In the genomic region with DNA sequence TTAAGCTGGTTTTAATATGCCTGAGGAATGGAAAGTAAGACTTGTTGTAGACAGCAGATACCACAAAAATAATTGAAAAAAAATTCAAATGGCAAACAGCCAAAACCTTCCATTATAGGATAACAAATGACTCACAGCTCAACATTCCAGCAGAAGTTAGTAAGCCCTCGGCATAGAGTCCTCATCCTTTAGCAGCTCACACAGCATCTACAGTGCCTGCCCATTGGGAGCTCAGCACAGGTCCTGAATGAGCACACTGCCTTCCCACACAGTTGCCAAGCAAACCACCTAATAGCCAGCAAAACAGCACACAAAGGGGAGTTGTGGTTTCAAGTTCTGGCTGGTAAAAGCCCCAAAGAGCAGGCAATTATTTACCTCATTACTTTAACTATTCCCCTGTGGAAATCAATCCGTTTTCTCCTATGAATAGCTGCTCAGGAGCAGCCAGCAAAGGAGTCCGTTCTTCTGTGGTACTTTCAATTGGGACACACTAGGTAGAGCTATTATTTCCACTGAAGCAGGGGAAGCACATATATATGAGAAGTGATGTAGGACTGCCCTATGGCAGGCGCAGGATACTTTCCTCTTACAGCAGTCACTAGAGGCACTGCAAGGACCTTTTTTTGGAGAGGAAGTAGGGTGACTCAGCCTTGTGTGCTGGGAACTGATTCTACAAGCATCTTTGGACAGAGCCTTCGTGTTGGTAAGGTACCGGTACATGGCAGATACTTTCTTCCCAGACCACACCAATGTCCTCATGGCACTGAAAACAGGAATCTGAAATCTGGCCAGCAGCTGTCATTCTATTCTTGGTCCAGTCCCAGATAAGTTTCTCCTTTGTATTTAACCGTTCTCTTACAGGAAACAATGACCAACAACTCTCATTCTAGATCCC, we compare ENCODE assay signal across 13 mouse cellular contexts. TPM values are rescaled to one million over a fixed set of nuclear protein-coding genes. Genes with fewer than 3 reads are reported as not detected.
A peak's percentile ranks its signal among the peaks of the same experiment; 100 is the strongest.
DNase-seq lines count a peak whose midpoint lies in the region; ATAC-seq and TF ChIP-seq lines count a peak whose summit lies in the region.
"Had no signal": no experiment of that assay in that cellular context is flagged by ENCODE, and none has a peak within 500 bp of the region (broad histone marks: within the 10 kb centered on the region; RNA-seq: fewer than 3 reads in every experiment).

No protein-coding gene starts in this region.

- H3K9ac ChIP-seq in heart, adult 2 months (ENCODE audit: low read depth, low read length), result no peak overlapping the region
- H3K9ac ChIP-seq in heart, postnatal 0 days (replicated peaks; ENCODE audit: low read depth, low read length), result no peak overlapping the region
- no peak overlapping the region for H3K9ac ChIP-seq in liver, postnatal 0 days (replicated peaks)
- H3K9ac ChIP-seq: neural tube, embryonic 15.5 days had no signal

- no peaks in the 10 kb centered on the region for H3K79me2 ChIP-seq in heart, adult 2 months (replicated peaks; ENCODE audit: control insufficient read depth, insufficient read depth, low read length)
- no peaks in the 10 kb centered on the region for H3K79me2 ChIP-seq in C2C12 (ENCODE audit: control insufficient read depth, insufficient read depth)

- H3K4me3 ChIP-seq in heart, adult 2 months, result no peak overlapping the region
- H3K4me3 ChIP-seq in heart, embryonic 10.5 days, result no peak overlapping the region
- no peak overlapping the region for H3K4me3 ChIP-seq in C2C12 (ENCODE audit: insufficient read depth, poor library complexity, severe bottlenecking)
- H3K4me3 ChIP-seq in heart, postnatal 0 days (ENCODE audit: low read depth, low read length), result no peak overlapping the region
- no peak overlapping the region for H3K4me3 ChIP-seq in liver, postnatal 0 days (ENCODE audit: low read depth, low read length)
- no peak overlapping the region for H3K4me3 ChIP-seq in thymus, adult 2 months (ENCODE audit: control insufficient read depth, insufficient read depth, low read length)
- H3K4me3 ChIP-seq: neural tube, embryonic 15.5 days had no signal

- intact Hi-C loops in heart, adult 2 months (cut with DNase I), result loop anchor here (5.0 kb wide), 1 partner anchor 33 kb away; no protein-coding TSS in a partner anchor

- no peaks in the 10 kb centered on the region for H3K9me3 ChIP-seq in heart, embryonic 10.5 days
- H3K9me3 ChIP-seq in heart, postnatal 0 days (replicated peaks; ENCODE audit: control insufficient read depth, low read length), result no peaks in the 10 kb centered on the region
- no peaks in the 10 kb centered on the region for H3K9me3 ChIP-seq in liver, postnatal 0 days (ENCODE audit: low read length)
- H3K9me3 ChIP-seq: neural tube, embryonic 15.5 days had no signal

- TF ChIP-seq POLR2A in heart, adult 2 months (IDR thresholded peaks at IDR 0.05; ENCODE audit: insufficient read depth, low read depth, low read length), result no peak
- no peak for TF ChIP-seq POLR2A in brain, embryonic 14.5 days (IDR thresholded peaks at IDR 0.05; ENCODE audit: borderline replicate concordance, extremely low read depth, insufficient read depth, insufficient read length, poor library complexity, severe bottlenecking)
- no peak for TF ChIP-seq POLR2A in thymus, adult 2 months (IDR thresholded peaks at IDR 0.05; ENCODE audit: control insufficient read depth, extremely low read depth, insufficient read depth, low read length, poor library complexity)

- H3K4me1 ChIP-seq in heart, adult 2 months (ENCODE audit: control insufficient read depth, insufficient read depth, low read length), result peaks cover 6% of the 10 kb centered on the region
- H3K4me1 ChIP-seq in heart, embryonic 10.5 days, result peaks cover 16% of the 10 kb centered on the region; the same call in 1 of the 2 replicates
- peaks cover 18% of the 10 kb centered on the region for H3K4me1 ChIP-seq in heart, postnatal 0 days (ENCODE audit: control insufficient read depth, insufficient read depth)
- H3K4me1 ChIP-seq in liver, postnatal 0 days (ENCODE audit: insufficient read depth), result peaks cover 5% of the 10 kb centered on the region
- H3K4me1 ChIP-seq in thymus, adult 2 months (replicated peaks; ENCODE audit: control insufficient read depth, insufficient read depth, low read length), result peaks cover 6% of the 10 kb centered on the region

- TF ChIP-seq CTCF in heart, adult 2 months (IDR thresholded peaks at IDR 0.05), result no peak
- TF ChIP-seq CTCF in C2C12 (IDR thresholded peaks at IDR 0.05; ENCODE audit: control insufficient read depth, insufficient read depth, insufficient read length), result no peak
- TF ChIP-seq CTCF in brain, embryonic 14.5 days (IDR thresholded peaks at IDR 0.05; ENCODE audit: borderline replicate concordance, extremely low read depth, insufficient read depth, insufficient read length), result no peak
- no peak; the same call in 1 of the 2 replicates for TF ChIP-seq CTCF in heart, postnatal 0 days (IDR thresholded peaks at IDR 0.05; ENCODE audit: low read depth)
- no peak for TF ChIP-seq CTCF in liver, postnatal 0 days (IDR thresholded peaks at IDR 0.05; ENCODE audit: low read depth)
- TF ChIP-seq CTCF in thymus, adult 2 months (IDR thresholded peaks at IDR 0.05; ENCODE audit: borderline replicate concordance, control insufficient read depth, extremely low read depth, insufficient read depth, low read length, poor library complexity), result no peak

- TF ChIP-seq EP300 in heart, adult 2 months (IDR thresholded peaks at IDR 0.05; ENCODE audit: insufficient read depth, low read depth, low read length), result no peak
- TF ChIP-seq EP300 in heart, postnatal 0 days (IDR thresholded peaks at IDR 0.05; ENCODE audit: low read depth), result no peak
- TF ChIP-seq EP300 in liver, postnatal 0 days (IDR thresholded peaks at IDR 0.05; ENCODE audit: low read depth), result no peak

- H3K79me3 ChIP-seq in C2C12 (ENCODE audit: low read depth), result peaks cover 2% of the 10 kb centered on the region

- no peak overlapping the region for H3K4me2 ChIP-seq in heart, postnatal 0 days (ENCODE audit: low read depth, low read length)
- no peak overlapping the region for H3K4me2 ChIP-seq in liver, postnatal 0 days (ENCODE audit: low read depth, low read length)
- H3K4me2 ChIP-seq: liver, embryonic 11.5 days; neural tube, embryonic 15.5 days had no signal

- H3K27ac ChIP-seq in heart, adult 2 months, result peak overlapping the region; percentile 24; the same call in 1 of the 2 replicates
- no peak overlapping the region for H3K27ac ChIP-seq in heart, embryonic 10.5 days
- peak overlapping the region; percentile 60 for H3K27ac ChIP-seq in heart, postnatal 0 days (ENCODE audit: low read depth)
- no peak overlapping the region for H3K27ac ChIP-seq in liver, postnatal 0 days (ENCODE audit: low read depth)
- H3K27ac ChIP-seq in thymus, adult 2 months (ENCODE audit: control insufficient read depth, insufficient read depth, low read length), result no peak overlapping the region
- H3K27ac ChIP-seq: neural tube, embryonic 15.5 days had no signal

- DNase-seq in heart, adult 2 months, result no peak
- DNase-seq in heart, embryonic 10.5 days (ENCODE audit: low spot score), result no peak
- DNase-seq in brain, embryonic 14.5 days (ENCODE audit: low read depth), result peak; percentile 84
- DNase-seq in heart, postnatal 0 days (ENCODE audit: low spot score), result peak; percentile 65
- no peak for DNase-seq in liver, postnatal 0 days
- no peak for DNase-seq in spleen, adult 18-20 months
- no peak for DNase-seq in thymus, adult 2 months
- DNase-seq: adrenal gland, adult 8-10 months; cerebellum, adult 2 months; kidney, adult 11 months had no signal

- peak; percentile 83 for ATAC-seq in heart, postnatal 0 days (ENCODE audit: insufficient read depth, low read depth)
- ATAC-seq in liver, postnatal 0 days, result no peak

- H3K36me3 ChIP-seq in heart, adult 2 months (ENCODE audit: control insufficient read depth, insufficient read depth, low read length), result peaks cover 8% of the 10 kb centered on the region
- peaks cover 38% of the 10 kb centered on the region for H3K36me3 ChIP-seq in heart, embryonic 10.5 days
- H3K36me3 ChIP-seq in C2C12 (ENCODE audit: control insufficient read depth, insufficient read depth), result peaks cover 27% of the 10 kb centered on the region
- peaks cover 56% of the 10 kb centered on the region for H3K36me3 ChIP-seq in heart, postnatal 0 days (replicated peaks; ENCODE audit: control insufficient read depth, insufficient read depth, low read length)
- peaks cover 50% of the 10 kb centered on the region for H3K36me3 ChIP-seq in liver, postnatal 0 days (replicated peaks; ENCODE audit: insufficient read depth, low read length)
- peaks cover 33% of the 10 kb centered on the region for H3K36me3 ChIP-seq in thymus, adult 2 months (ENCODE audit: control insufficient read depth, insufficient read depth, low read length)

- H3ac ChIP-seq in C2C12 (ENCODE audit: control insufficient read depth, insufficient read length, low read depth), result peak overlapping the region; percentile 8

- 28% methylated on average over 7 of the region's 7 CpGs for WGBS in heart, adult 2 months
- WGBS in heart, embryonic 10.5 days, result 69% methylated on average over 7 of the region's 7 CpGs
- 28% methylated on average over 7 of the region's 7 CpGs for WGBS in heart, postnatal 0 days
- WGBS in liver, postnatal 0 days (ENCODE audit: insufficient replicate concordance), result 82% methylated on average over 7 of the region's 7 CpGs
- WGBS in thymus, adult 2 months, result 93% methylated on average over 7 of the region's 7 CpGs

- H3K27me3 ChIP-seq in heart, adult 2 months (ENCODE audit: control insufficient read depth, insufficient read depth, low read length), result no peaks in the 10 kb centered on the region
- no peaks in the 10 kb centered on the region for H3K27me3 ChIP-seq in heart, embryonic 10.5 days (ENCODE audit: insufficient read depth, poor library complexity, severe bottlenecking)
- H3K27me3 ChIP-seq in C2C12 (ENCODE audit: control insufficient read depth, insufficient read depth, insufficient read length), result no peaks in the 10 kb centered on the region
- H3K27me3 ChIP-seq in heart, postnatal 0 days (ENCODE audit: control insufficient read depth, insufficient read depth, low read length), result no peaks in the 10 kb centered on the region
- no peaks in the 10 kb centered on the region for H3K27me3 ChIP-seq in liver, postnatal 0 days (ENCODE audit: insufficient read depth, low read length)
- no peaks in the 10 kb centered on the region for H3K27me3 ChIP-seq in thymus, adult 2 months (ENCODE audit: control insufficient read depth, insufficient read depth, low read length)
- H3K27me3 ChIP-seq: neural tube, embryonic 15.5 days had no signal

TF ChIP-seq in C2C12, 6 proteins besides CTCF, POLR2A, EP300 and RAD21 (continues in another document):
- no peak for TF ChIP-seq MYOD1 (IDR thresholded peaks at IDR 0.05; ENCODE audit: control insufficient read depth, insufficient read length, low read depth)

RNA-seq across cellular contexts. Expression of gene Ppp2r1b, which starts 55.2 kb away (rescaled TPM):
- 10 to 100 TPM; 10.3 to 10.8 TPM for total RNA-seq in heart, adult 2 months (2021)
- polyA plus RNA-seq in heart, adult 2 months (2012; rRNA removed), result 5.4 and 7.1 TPM in 2 replicates
- polyA plus RNA-seq in heart, embryonic 10.5 days (2016; fragmentation: Nextera tagmentation; extraction: Ambion mirVana), result 95.8 and 99.3 TPM in 2 replicates
- polyA plus RNA-seq in C2C12 (2012; fragmentation: generic; extraction: Trizol), result 26.7 TPM
- 32.2 and 38.5 TPM in 2 replicates for polyA plus RNA-seq in brain, embryonic 14.5 days (2012; rRNA removed)
- 7.5 and 15.3 TPM in 2 replicates for total RNA-seq in heart, postnatal 0 days (2014; rRNA removed; ENCODE audit: low replicate concordance)
- 15.3 and 17.8 TPM in 2 replicates for polyA plus RNA-seq in heart, postnatal 0 days (2015; fragmentation: Nextera tagmentation; extraction: Ambion mirVana)
- 18.8 and 29.0 TPM in 2 replicates for polyA plus RNA-seq in liver, postnatal 0 days (2015; fragmentation: Nextera tagmentation; extraction: Ambion mirVana)
- polyA plus RNA-seq in thymus, adult 2 months (2012; rRNA removed), result 17.1 and 19.7 TPM in 2 replicates

Comparison
In these comparisons a context has a peak if more than half of its experiments do, and no peak if none do; other contexts are left out.
1. DNase-seq: peak in brain, embryonic 14.5 days (single experiment) and heart, postnatal 0 days (single experiment); none in heart, adult 2 months (0 of 2), heart, embryonic 10.5 days (single experiment), liver, postnatal 0 days (single experiment), spleen, adult 18-20 months (0 of 2) and thymus, adult 2 months (single experiment).
2. H3K27ac ChIP-seq: peak in heart, adult 2 months (single experiment) and heart, postnatal 0 days (single experiment); none in heart, embryonic 10.5 days (single experiment), liver, postnatal 0 days (single experiment) and thymus, adult 2 months (single experiment).